Comparison of ENCODE assay signal across 7 mouse cellular contexts in the genomic region with DNA sequence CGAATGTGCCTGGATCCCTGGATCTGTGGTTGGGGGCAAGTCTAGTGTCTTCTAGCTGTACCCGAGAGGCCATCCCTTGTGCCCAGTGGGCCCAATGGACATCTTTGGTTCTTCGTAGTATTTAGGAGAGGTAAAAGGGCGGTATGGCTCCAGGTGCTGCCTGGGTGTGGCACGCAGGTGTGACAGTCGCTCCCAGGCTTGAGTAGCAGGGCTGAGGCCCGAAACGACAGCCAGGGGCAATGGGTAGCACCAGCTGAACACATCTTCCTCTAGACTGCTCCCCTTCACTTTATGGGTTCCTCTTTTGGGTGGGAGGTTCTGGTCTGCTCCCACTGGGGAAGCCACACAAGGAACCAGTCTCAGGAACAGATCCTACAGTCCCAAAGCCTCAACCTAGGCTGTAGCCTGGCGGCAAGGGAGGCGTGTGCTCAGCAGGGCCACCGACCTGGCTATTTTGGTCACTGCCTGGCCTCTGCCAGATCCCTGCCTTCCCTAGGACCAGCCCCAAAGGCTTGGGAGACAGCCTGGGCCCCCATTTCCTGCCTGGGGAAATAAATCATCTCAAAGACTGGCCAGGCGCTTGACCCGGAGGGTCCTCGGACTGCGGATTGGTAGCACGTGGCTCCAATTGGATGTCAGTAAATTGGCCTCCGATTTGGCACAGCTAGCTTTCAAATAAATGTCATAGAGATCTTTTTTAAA. TPM values are rescaled to one million over a fixed set of nuclear protein-coding genes. Genes with fewer than 3 reads are reported as not detected.
DNase-seq lines count a peak whose midpoint lies in the region; ATAC-seq and TF ChIP-seq lines count a peak whose summit lies in the region.

No protein-coding gene starts in this region.

- H3K4me2 ChIP-seq in stomach, embryonic 15.5 days, result peak overlapping the region; percentile 93

- TF ChIP-seq CTCF in brain, embryonic 14.5 days (IDR thresholded peaks at IDR 0.05; ENCODE audit: borderline replicate concordance, extremely low read depth, insufficient read depth, insufficient read length), result no peak

- DNase-seq in Muller cell, postnatal 12 days (ENCODE audit: inconsistent ontology term), result peak; percentile 53
- peak; percentile 20 for DNase-seq in brain, embryonic 14.5 days (ENCODE audit: low read depth)
- peak; percentile 22 for DNase-seq in forebrain, embryonic 10.5 days (ENCODE audit: extremely low spot score, low spot score)
- peak; percentile 67 to 69 for DNase-seq in heart, postnatal 10 days
- peak; percentile 81 to 88 for DNase-seq in kidney, postnatal 36 days

- intact Hi-C loops in heart, postnatal 10 days (cut with DNase I), result loop anchor here (2.0 kb wide), 3 partner anchors 44 to 158 kb away; no protein-coding TSS in a partner anchor

- H3K4me1 ChIP-seq in forebrain, embryonic 10.5 days, result peaks cover 58% of the 10 kb centered on the region
- H3K4me1 ChIP-seq in stomach, embryonic 15.5 days, result peaks cover 39% of the 10 kb centered on the region

- 28% methylated on average over 17 of the region's 17 CpGs for WGBS in forebrain, embryonic 10.5 days
- 7% methylated on average over 17 of the region's 17 CpGs for WGBS in stomach, embryonic 15.5 days

- H3K9ac ChIP-seq in stomach, embryonic 15.5 days, result peak overlapping the region; percentile 94

- no peak for TF ChIP-seq POLR2A in brain, embryonic 14.5 days (IDR thresholded peaks at IDR 0.05; ENCODE audit: borderline replicate concordance, extremely low read depth, insufficient read depth, insufficient read length, poor library complexity, severe bottlenecking)

- peak overlapping the region; percentile 96 for H3K27ac ChIP-seq in forebrain, embryonic 10.5 days
- H3K27ac ChIP-seq in stomach, embryonic 15.5 days, result peak overlapping the region; percentile 94

- ATAC-seq in megakaryocyte progenitor cell, adult 5-6 weeks (replicated peaks; ENCODE audit: poor library complexity), result peak; percentile 32
- peak; percentile 4; the same call in 1 of the 2 replicates for ATAC-seq in stomach, embryonic 15.5 days (ENCODE audit: insufficient read depth, low FRiP score, low read depth)

- H3K36me3 ChIP-seq in forebrain, embryonic 10.5 days (replicated peaks), result no peaks in the 10 kb centered on the region
- H3K36me3 ChIP-seq in stomach, embryonic 15.5 days, result no peaks in the 10 kb centered on the region

- no peaks in the 10 kb centered on the region for H3K9me3 ChIP-seq in forebrain, embryonic 10.5 days
- no peaks in the 10 kb centered on the region for H3K9me3 ChIP-seq in stomach, embryonic 15.5 days

- H3K4me3 ChIP-seq in forebrain, embryonic 10.5 days, result peak overlapping the region; percentile 75
- peak overlapping the region; percentile 97 for H3K4me3 ChIP-seq in stomach, embryonic 15.5 days (replicated peaks)

- H3K27me3 ChIP-seq in forebrain, embryonic 10.5 days (ENCODE audit: poor library complexity, severe bottlenecking), result no peaks in the 10 kb centered on the region
- no peaks in the 10 kb centered on the region for H3K27me3 ChIP-seq in stomach, embryonic 15.5 days (replicated peaks)

RNA-seq across cellular contexts. Expression of gene Slc6a6, which starts 1.1 kb away (rescaled TPM):
- polyA plus RNA-seq in brain, embryonic 14.5 days (2012; rRNA removed), result 67.2 and 96.3 TPM in 2 replicates
- polyA plus RNA-seq in forebrain, embryonic 10.5 days (2016; fragmentation: Nextera tagmentation; extraction: Ambion mirVana), result 42.4 and 47.0 TPM in 2 replicates
- total RNA-seq in heart, postnatal 10 days (2021), result 100 to 1,000 TPM; 160 to 173 TPM
- 30.6 and 34.6 TPM in 2 replicates for total RNA-seq in megakaryocyte progenitor cell, adult 5-6 weeks (2015)
- 20.7 and 26.7 TPM in 2 replicates for total RNA-seq in megakaryocyte progenitor cell, adult 5-6 weeks (2017)
- polyA plus RNA-seq in stomach, embryonic 15.5 days (2015; fragmentation: Nextera tagmentation; extraction: Ambion mirVana), result 54.6 and 63.0 TPM in 2 replicates

Comparison
In these comparisons a context has a peak if more than half of its experiments do, and no peak if none do; other contexts are left out.
1. Peak in every context shown above with its lines: DNase-seq, ATAC-seq, H3K4me3 ChIP-seq and H3K27ac ChIP-seq.
2. DNase-seq: peak in every context shown above with its lines; median percentile 84 in kidney, postnatal 36 days; 68 in heart, postnatal 10 days; 53 in Muller cell, postnatal 12 days; 22 in forebrain, embryonic 10.5 days; 20 in brain, embryonic 14.5 days.